Mouse (Mus musculus) intestine, embryonic 15.5 days (tissue): ENCODE measurements at regions not wholly inside any gene's neighbourhood (a gene's known extent, or its start where the extent isn't known, plus 50 kb on each side); places are given as distances from the start of the nearest gene placed in this dataset.
"Not testable (repeated sequence)": the region's sequence is repeated elsewhere in the genome, so short reads cannot be mapped to it uniquely, and the experiment has no call there.

Experiments used
- ATAC-seq: fragments of 200-750 bp; cut with Nextera tagmentation; 2 replicates; pipeline ENCODE4 v1.8.0; 2017; ENCODE audit warnings: moderate TSS enrichment, moderate library complexity
- H3K27ac ChIP-seq: fragments of 300-500 bp; sonication (generic); 2 replicates; pipeline ENCODE4 v1.5.1; 2015; ENCODE audit warnings: mild to moderate bottlenecking, inconsistent platforms
- H3K27me3 ChIP-seq: fragments of 300-500 bp; sonication (generic); replicated peaks from 2 replicates; pipeline ENCODE4 v1.6.1; 2015; ENCODE audit warnings: inconsistent platforms
- H3K36me3 ChIP-seq: fragments of 300-500 bp; sonication (generic); 2 replicates; pipeline ENCODE4 v1.6.1; 2015; ENCODE audit warnings: inconsistent platforms
- H3K4me1 ChIP-seq: fragments of 300-500 bp; sonication (generic); replicated peaks from 2 replicates; pipeline ENCODE4 v1.6.1; 2015; ENCODE audit warnings: inconsistent platforms
- H3K4me2 ChIP-seq: fragments of 300-500 bp; sonication (generic); replicated peaks from 2 replicates; pipeline ENCODE4 v1.6.1; 2015; ENCODE audit warnings: mild to moderate bottlenecking, inconsistent platforms
- H3K4me3 ChIP-seq: fragments of 300-500 bp; sonication (generic); replicated peaks from 2 replicates; pipeline ENCODE4 v1.5.1; 2015; ENCODE audit warnings: inconsistent platforms
- H3K9ac ChIP-seq: fragments of 300-500 bp; sonication (generic); 2 replicates; pipeline ENCODE4 v1.6.1; 2015; ENCODE audit warnings: inconsistent platforms
- H3K9me3 ChIP-seq: fragments of 300-500 bp; sonication (generic); 2 replicates; pipeline ENCODE4 v1.6.1; 2016; ENCODE audit warnings: inconsistent platforms
- WGBS: fragments of 180-500 bp; shearing (Covaris S2); methylation state at CpG from one replicate; pipeline ENCODE4 v1.1.7; 2015; 5-methylcytosine and 5-hydroxymethylcytosine counted together

- H3K9me3 ChIP-seq, H3K36me3 ChIP-seq, H3K4me1 ChIP-seq, H3K27ac ChIP-seq, H3K9ac ChIP-seq, H3K4me2 ChIP-seq, H3K27me3 ChIP-seq: not testable (repeated sequence)
- peak; percentile 94 for ATAC-seq
- peak overlapping the region; percentile 35 for H3K4me3 ChIP-seq
- WGBS: no CpG with 5 or more reads among the region's 44 CpGs
Observed at GRCm38 (mm10) chr12:23968968-23969367, 128.1 kb downstream of the 9030624G23Rik start.
